Mouse (Mus musculus) limb, embryonic 15.5 days (tissue): ENCODE data around the gene Gm11084. TPM values are rescaled to one million over a fixed set of nuclear protein-coding genes. Genes with fewer than 3 reads are reported as not detected.

Source experiments
- ATAC-seq: fragments of 200-750 bp; cut with Nextera tagmentation; 2 replicates; pipeline ENCODE4 v1.8.0; 2017; ENCODE audit warnings: low read depth, moderate TSS enrichment; ENCODE audit not compliant: insufficient number of reproducible peaks, low FRiP score, low TSS enrichment
- H3K27ac ChIP-seq: fragments of 300-500 bp; sonication (generic); 2 replicates; pipeline ENCODE4 v1.5.1; 2015; ENCODE audit warnings: moderate library complexity, mild to moderate bottlenecking, inconsistent platforms
- H3K27me3 ChIP-seq: fragments of 300-500 bp; sonication (generic); 2 replicates; pipeline ENCODE4 v1.6.1; 2015; ENCODE audit warnings: inconsistent platforms
- H3K36me3 ChIP-seq: fragments of 300-500 bp; sonication (generic); 2 replicates; pipeline ENCODE4 v1.6.1; 2015; ENCODE audit warnings: inconsistent platforms
- H3K4me1 ChIP-seq: fragments of 300-500 bp; sonication (generic); 2 replicates; pipeline ENCODE4 v1.6.1; 2015; ENCODE audit warnings: inconsistent platforms
- H3K4me2 ChIP-seq: fragments of 300-500 bp; sonication (generic); 2 replicates; pipeline ENCODE4 v1.6.1; 2015; ENCODE audit warnings: mild to moderate bottlenecking, inconsistent platforms
- H3K4me3 ChIP-seq: fragments of 300-500 bp; sonication (generic); 2 replicates; pipeline ENCODE4 v1.5.1; 2015; ENCODE audit warnings: mild to moderate bottlenecking, inconsistent platforms
- H3K9ac ChIP-seq: fragments of 300-500 bp; sonication (generic); 2 replicates; pipeline ENCODE4 v1.6.1; 2015; ENCODE audit warnings: inconsistent platforms
- H3K9me3 ChIP-seq: fragments of 300-500 bp; sonication (generic); 2 replicates; pipeline ENCODE4 v1.6.1; 2016; ENCODE audit warnings: inconsistent platforms
- WGBS: fragments of 180-500 bp; shearing (Covaris S2); methylation state at CpG from one replicate; pipeline ENCODE4 v1.1.7; 2015; 5-methylcytosine and 5-hydroxymethylcytosine counted together
- polyA plus RNA-seq: library from polyadenylated mRNA; unstranded; fragments of >200 nt; fragmentation: Nextera tagmentation; extraction: Ambion mirVana; gene quantifications from 2 replicates; pipeline ENCODE4 v1.2.1, GENCODE M21; 2015

The Gm11084 gene
- polyA plus RNA-seq, 1 experiment from 2014 or later = not detected

- Histone ChIP-seq H3K27ac (peak overlapping the region; percentile 93), H3K4me2 (no peak overlapping the region), H3K9ac (no peak overlapping the region), H3K27me3 (no peaks in the 10 kb centered on the region), H3K36me3 (no peaks in the 10 kb centered on the region), H3K9me3 (0 out of 2 replicates have a peak, but pooled peaks cover 3% of the 10 kb centered on the region), H3K4me1 (peaks cover 29% of the 10 kb centered on the region), H3K4me3 (no peak overlapping the region)
- WGBS = 29% methylated on average over 3 of the region's 3 CpGs
- ATAC-seq = no peak
Measured at GRCm38 (mm10) chr2:73005611-73006515, 19.3 kb upstream of the Gm11084 start.

DNA sequence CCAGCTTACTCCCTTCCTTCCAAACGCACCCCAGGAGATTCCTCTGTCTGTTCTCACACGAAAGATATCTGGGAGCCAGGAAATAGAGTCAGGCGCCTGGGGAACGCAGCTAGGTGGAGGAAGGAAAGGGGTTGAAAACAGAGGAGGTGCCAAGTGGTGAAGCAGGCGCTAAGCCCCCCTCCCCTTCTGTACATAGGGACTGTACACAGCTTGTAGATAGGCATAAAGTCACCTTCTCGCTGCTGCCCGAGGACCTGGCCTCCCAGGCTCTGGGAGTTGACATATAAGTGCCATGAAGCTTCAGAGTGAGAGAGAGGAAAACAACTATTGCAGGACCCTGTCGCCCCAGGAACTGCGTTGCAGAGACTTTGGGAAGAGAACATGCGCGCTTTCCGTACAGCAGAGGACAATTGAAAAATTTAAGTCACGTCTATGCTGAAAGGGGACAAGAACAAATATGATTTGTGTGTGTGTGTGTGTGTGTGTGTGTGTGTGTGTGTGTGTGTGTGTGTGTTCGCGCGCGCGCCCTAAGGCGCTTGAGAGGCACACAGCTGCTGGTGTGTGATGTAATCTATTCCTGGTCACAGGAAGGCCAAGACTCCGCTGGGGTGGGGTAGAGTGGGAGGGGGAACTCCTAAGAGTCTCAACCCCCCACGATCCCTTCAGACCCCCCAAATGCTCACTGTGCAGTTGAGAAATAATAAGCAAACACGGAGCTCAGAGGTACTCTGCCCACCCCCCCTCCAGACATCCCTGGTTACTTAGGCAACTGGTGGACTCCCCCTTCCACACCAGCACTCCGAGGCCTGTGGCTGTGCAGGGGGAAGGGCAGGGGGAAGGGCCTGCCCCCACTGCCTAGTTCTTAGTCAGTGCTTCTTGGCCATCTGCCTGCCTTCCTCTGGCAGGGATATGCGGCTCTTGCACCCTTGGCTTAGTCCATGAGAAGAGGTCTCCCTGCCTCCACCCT, 17.5 kb upstream of the Gm11084 start:
- Histone ChIP-seq H3K4me3 (peak overlapping the region; percentile 12; the same call in 1 of the 2 replicates), H3K27ac (peak overlapping the region; percentile 93), H3K9ac (no peak overlapping the region), H3K36me3 (no peaks in the 10 kb centered on the region), H3K4me1 (peaks cover 29% of the 10 kb centered on the region), H3K9me3 (no peaks in the 10 kb centered on the region), H3K27me3 (no peaks in the 10 kb centered on the region), H3K4me2 (peak overlapping the region; percentile 39)
- ATAC-seq = peak; percentile 88
- 12% methylated on average over 24 of the region's 24 CpGs for WGBS

GRCm38 (mm10) chr2:73003049-73003448, 16.5 kb upstream of the Gm11084 start:
- Histone ChIP-seq H3K4me3 (no peak overlapping the region), H3K27ac (peak overlapping the region; percentile 93), H3K9ac (no peak overlapping the region), H3K4me2 (peak overlapping the region; percentile 30; the same call in 1 of the 2 replicates), H3K36me3 (no peaks in the 10 kb centered on the region), H3K27me3 (no peaks in the 10 kb centered on the region), H3K4me1 (peaks cover 29% of the 10 kb centered on the region), H3K9me3 (no peaks in the 10 kb centered on the region)
- 25% methylated on average over 11 of the region's 12 CpGs for WGBS
- ATAC-seq = no peak

DNA sequence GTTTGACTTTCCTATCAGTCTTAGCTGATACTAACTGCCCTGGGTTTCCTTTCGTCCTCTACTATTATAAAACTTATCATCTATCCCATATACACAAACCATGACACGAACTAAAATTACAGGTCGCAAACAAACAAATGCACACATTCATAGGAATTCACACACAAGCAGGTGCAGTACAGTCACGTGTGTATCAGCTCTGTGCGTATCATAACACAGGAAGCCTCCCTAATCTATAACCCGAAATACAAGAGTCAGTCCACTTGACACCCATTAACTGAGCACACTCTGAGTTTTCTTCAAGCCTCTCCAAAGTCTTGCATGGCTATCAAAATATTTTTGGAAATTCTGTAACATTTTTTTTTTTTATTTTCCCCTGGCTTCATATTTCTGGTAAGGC, 15.9 kb upstream of the Gm11084 start:
- Histone ChIP-seq H3K4me1 (peaks cover 32% of the 10 kb centered on the region), H3K9ac (no peak overlapping the region), H3K4me3 (no peak overlapping the region), H3K27ac (no peak overlapping the region), H3K4me2 (no peak overlapping the region), H3K9me3 (no peaks in the 10 kb centered on the region), H3K27me3 (no peaks in the 10 kb centered on the region), H3K36me3 (no peaks in the 10 kb centered on the region)
- WGBS = 79% methylated on average over 6 of the region's 6 CpGs
- no peak for ATAC-seq

GRCm38 (mm10) chr2:73001994-73002393, 15.5 kb upstream of the Gm11084 start:
- WGBS = 91% methylated on average over 5 of the region's 5 CpGs
- ATAC-seq = no peak
- Histone ChIP-seq H3K4me3 (no peak overlapping the region), H3K9ac (no peak overlapping the region), H3K9me3 (no peaks in the 10 kb centered on the region), H3K4me1 (peaks cover 35% of the 10 kb centered on the region), H3K27ac (no peak overlapping the region; the same call in 1 of the 2 replicates), H3K27me3 (no peaks in the 10 kb centered on the region), H3K36me3 (no peaks in the 10 kb centered on the region), H3K4me2 (no peak overlapping the region)

DNA sequence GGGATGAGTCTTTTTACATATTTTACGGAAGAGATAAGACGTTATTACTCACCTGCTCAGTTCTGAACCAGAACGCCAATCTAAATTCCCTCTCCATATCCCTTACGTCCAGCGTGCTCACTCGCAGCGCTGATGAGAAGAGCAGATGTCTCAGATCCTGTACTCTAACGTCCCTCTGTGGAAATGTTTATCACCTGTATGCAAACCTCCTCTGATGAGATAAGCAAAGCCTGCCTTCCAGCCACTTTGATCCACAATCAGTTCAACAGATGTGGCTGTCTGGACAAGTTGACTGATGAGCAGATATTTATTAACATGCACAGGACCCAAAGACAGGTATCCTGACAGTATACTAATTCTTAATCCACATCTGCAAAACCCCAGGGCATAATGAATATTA, 13.7 kb upstream of the Gm11084 start:
- Histone ChIP-seq H3K4me2 (no peak overlapping the region), H3K27ac (no peak overlapping the region), H3K27me3 (no peaks in the 10 kb centered on the region), H3K9me3 (no peaks in the 10 kb centered on the region), H3K4me1 (peaks cover 46% of the 10 kb centered on the region), H3K4me3 (no peak overlapping the region), H3K9ac (no peak overlapping the region), H3K36me3 (no peaks in the 10 kb centered on the region)
- 48% methylated on average over 8 of the region's 8 CpGs for WGBS
- ATAC-seq = no peak

DNA sequence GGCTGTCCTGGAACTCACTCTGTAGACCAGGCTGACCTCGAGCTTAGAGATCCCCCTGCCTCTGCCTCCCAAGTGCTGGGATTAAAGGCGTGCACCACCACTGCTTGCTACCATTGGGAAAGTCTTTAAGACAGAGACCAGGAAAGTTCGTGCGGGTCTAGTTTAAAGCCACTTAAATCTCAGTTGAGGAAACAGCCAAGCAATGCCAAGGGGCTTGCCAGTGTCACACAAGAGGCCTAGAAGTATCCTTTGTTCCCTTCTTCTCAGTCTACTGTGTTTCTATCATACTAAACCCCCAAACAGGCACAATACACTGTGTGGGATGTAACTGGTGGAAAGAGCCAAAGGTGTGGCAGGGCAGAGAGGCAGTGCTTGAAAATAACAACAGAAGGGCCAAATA, 11.1 kb upstream of the Gm11084 start:
- 0 out of 2 replicates have a peak overlapping the region, but pooled peaks have one; percentile 17 for H3K27ac ChIP-seq
- H3K4me2 ChIP-seq = no peak overlapping the region
- 92% methylated on average over 4 of the region's 4 CpGs for WGBS
- no peaks in the 10 kb centered on the region for H3K9me3 ChIP-seq
- no peaks in the 10 kb centered on the region for H3K27me3 ChIP-seq
- H3K4me3 ChIP-seq = no peak overlapping the region
- H3K36me3 ChIP-seq = no peaks in the 10 kb centered on the region
- no peak overlapping the region for H3K9ac ChIP-seq
- no peak for ATAC-seq
- peaks cover 25% of the 10 kb centered on the region for H3K4me1 ChIP-seq

GRCm38 (mm10) chr2:72996808-72997378, 10.4 kb upstream of the Gm11084 start:
- Histone ChIP-seq H3K36me3 (no peaks in the 10 kb centered on the region), H3K4me2 (no peak overlapping the region), H3K27me3 (no peaks in the 10 kb centered on the region), H3K4me1 (peaks cover 25% of the 10 kb centered on the region), H3K27ac (peak overlapping the region; percentile 83), H3K4me3 (no peak overlapping the region), H3K9me3 (no peaks in the 10 kb centered on the region), H3K9ac (no peak overlapping the region)
- 29% methylated on average over 9 of the region's 9 CpGs for WGBS
- no peak for ATAC-seq

DNA sequence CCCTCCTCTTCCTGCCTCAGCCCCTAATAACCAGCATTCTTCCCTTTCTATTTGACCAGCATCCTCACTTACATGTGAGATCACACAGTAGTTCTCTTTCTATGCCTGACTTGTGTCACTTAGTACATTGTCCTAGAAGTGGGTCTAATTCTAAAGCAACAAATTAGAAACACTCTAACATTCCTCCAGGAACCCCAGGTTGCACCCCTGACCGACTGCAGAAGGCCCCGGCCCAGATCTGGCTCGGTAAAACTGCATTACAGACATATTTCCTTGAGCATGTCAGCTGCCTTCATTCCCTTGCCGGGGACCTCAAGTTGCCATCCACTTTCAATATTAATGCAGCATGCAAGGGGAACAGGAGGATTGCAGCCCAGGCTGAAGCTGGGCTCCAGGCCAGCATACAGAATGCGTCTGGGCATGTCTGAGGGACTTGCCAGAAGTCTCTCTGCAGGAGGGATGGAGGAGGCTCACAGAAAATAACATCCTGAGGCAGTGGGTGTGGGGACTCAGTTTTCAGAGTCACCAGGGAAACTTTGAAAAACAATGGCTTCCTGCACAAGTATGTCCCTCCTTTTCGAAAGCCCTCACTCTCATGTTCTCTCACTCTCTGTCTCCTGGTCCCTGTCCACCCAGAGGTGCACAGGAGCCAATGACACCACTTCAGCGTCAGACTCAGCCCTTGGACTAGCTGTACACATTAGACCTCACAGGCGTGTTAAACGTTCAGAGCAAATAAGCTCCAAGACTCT, 9.0 kb upstream of the Gm11084 start:
- H3K27me3 ChIP-seq = no peaks in the 10 kb centered on the region
- peaks cover 25% of the 10 kb centered on the region for H3K4me1 ChIP-seq
- H3K27ac ChIP-seq = peak overlapping the region; percentile 83
- no peak overlapping the region for H3K9ac ChIP-seq
- WGBS = 9% methylated on average over 9 of the region's 9 CpGs
- H3K9me3 ChIP-seq = no peaks in the 10 kb centered on the region
- peak overlapping the region; percentile 26 for H3K4me2 ChIP-seq
- H3K4me3 ChIP-seq = no peak overlapping the region
- peak; percentile 86 for ATAC-seq
- no peaks in the 10 kb centered on the region for H3K36me3 ChIP-seq

DNA sequence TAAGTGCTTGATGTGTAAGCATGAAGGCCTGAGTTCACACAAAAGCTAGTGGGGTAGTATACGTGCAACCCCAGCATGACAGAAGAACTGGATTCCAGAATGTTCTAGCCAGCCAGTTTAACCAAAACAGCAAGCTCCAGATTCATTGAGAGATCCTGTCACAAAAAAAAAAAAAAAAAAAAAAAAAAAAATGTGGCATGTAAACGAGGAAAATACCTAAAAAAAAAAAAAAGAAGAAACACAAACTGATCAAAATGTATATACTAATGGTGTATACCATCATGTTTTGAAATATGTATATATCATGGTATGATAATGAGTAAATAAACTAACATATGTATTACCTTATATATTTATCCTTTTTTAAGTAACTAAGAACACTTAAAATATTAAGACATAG, 7.6 kb upstream of the Gm11084 start:
- no peaks in the 10 kb centered on the region for H3K36me3 ChIP-seq
- 61% methylated on average over 2 of the region's 2 CpGs for WGBS
- no peak for ATAC-seq

GRCm38 (mm10) chr2:72992497-72992896, 6.0 kb upstream of the Gm11084 start:
- Histone ChIP-seq H3K4me2 (no peak overlapping the region), H3K27me3 (no peaks in the 10 kb centered on the region), H3K9ac (no peak overlapping the region), H3K4me3 (no peak overlapping the region), H3K27ac (no peak overlapping the region), H3K9me3 (no peaks in the 10 kb centered on the region), H3K36me3 (no peaks in the 10 kb centered on the region), H3K4me1 (peaks cover 22% of the 10 kb centered on the region)
- WGBS = 96% methylated on average over 17 of the region's 17 CpGs
- no peak for ATAC-seq

More for the DNA sequence above, 7.6 kb upstream of the Gm11084 start:
- Histone ChIP-seq H3K27me3 (no peaks in the 10 kb centered on the region), H3K4me1 (peaks cover 25% of the 10 kb centered on the region), H3K27ac (no peak overlapping the region), H3K9ac (no peak overlapping the region), H3K9me3 (no peaks in the 10 kb centered on the region), H3K4me3 (no peak overlapping the region), H3K4me2 (no peak overlapping the region)
